Mouse (Mus musculus): ENCODE results near the gene Hhat.

DNA sequence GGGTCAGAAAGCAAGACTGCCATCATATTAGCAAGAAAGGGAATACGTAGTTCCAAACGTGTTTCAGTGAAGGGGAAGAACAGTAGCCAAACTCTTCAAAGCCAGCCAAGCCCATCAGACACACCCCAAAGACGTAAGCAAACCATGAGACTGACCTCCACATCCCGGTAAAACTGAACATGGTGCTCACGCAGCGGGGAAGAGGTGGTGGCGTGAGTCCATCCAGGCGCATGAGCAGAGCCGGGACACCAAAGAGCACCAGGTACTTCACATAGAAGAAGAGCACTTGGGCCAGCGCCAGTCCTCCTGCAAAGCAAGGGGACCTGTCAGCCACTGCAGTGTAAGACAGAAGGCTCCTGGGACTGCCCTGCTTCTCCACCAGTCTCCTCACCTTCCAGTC lies 77.4 kb downstream of the Hhat start:
- TF ChIP-seq CTCF (IDR thresholded peaks at IDR 0.05; ENCODE audit: control insufficient read depth, insufficient read depth, insufficient read length) (no peak), USF1 (IDR thresholded peaks at IDR 0.05; ENCODE audit: low read depth) (no peak), MYOD1 (IDR thresholded peaks at IDR 0.05; ENCODE audit: control insufficient read depth, insufficient read length, low read depth) (no peak), MAX (IDR thresholded peaks at IDR 0.05) (no peak), MYOG (IDR thresholded peaks at IDR 0.05; ENCODE audit: control insufficient read depth, extremely low read depth, insufficient read length) (no peak), FOSL1 (IDR thresholded peaks at IDR 0.05; ENCODE audit: insufficient read depth, low read length, poor library complexity, severe bottlenecking) (no peak), CEBPB (IDR thresholded peaks at IDR 0.05; ENCODE audit: low read depth) (no peak)
